Mouse (Mus musculus): ENCODE results near the gene Sdc3.

DNA sequence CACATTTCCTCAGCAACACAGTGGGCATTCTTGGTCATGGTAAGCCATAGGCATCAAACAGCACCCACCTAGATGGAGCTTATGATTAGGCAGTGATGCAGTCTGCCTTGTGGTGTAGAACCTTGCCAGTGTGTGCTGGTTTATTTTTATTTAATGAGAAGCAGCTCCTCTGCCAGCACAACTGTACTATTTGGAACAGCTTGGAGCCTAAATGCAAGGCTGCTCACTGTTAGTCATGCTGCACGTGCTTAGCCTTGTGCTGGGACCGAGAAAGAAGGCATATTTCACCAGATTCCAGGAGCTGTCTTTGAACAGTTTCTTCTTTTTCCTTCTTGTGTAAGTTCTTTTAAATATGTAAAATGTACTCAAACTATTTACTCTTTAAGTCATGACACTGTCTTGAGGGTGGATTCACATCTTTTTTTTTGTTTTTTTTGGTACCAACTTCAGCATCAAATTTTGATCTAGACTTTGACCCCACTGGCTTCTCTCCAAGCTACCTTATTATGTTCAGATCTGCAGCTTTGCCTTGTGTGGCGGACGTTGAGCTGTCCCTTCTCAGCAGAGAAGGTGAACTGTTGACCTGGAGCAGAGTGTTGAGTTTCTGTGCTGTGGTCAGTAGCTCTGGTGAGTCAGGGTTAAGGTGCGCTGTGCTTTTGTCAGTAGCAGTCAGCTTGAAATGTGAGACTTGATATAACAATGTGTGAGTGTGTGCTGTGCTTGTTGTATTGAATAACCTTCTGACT, 46.6 kb upstream of the Sdc3 start:
- TF ChIP-seq CTCF (IDR thresholded peaks at IDR 0.05; ENCODE audit: borderline replicate concordance, insufficient read depth, low read length) (no peak), POLR2A (IDR thresholded peaks at IDR 0.05; ENCODE audit: low read depth, low read length) (no peak)
